Mouse (Mus musculus): ENCODE data around the gene Cbfa2t2. TPM values are rescaled to one million over a fixed set of nuclear protein-coding genes. Genes with fewer than 3 reads are reported as not detected.

Gene Cbfa2t2
- polyA plus RNA-seq, 1 experiment = 11.7 TPM

DNA sequence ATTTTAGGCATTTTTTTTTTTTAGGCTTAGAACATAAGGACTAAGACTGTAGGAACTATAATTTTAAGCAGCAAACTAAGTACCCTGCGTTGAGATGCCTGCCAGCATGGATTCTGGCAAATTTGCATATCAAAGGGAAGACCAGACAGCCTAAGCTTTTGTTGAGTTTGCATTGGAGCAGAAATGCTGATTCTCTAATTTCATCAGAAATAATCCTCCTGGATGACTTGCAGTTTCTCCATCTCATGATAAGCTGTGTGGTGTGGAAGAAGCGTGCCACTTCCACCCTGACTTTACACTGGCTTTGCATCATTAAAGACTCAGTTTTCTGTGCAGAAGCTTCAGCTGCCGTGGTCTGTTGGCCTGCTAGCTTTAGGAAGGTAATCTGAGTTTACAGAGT lies 96.6 kb downstream of the Cbfa2t2 start:
- H3K27ac ChIP-seq (ENCODE audit: insufficient read depth, low read depth, low read length) = no peak overlapping the region
- 83% methylated on average over 3 of the region's 3 CpGs for WGBS
- peaks cover 6% of the 10 kb centered on the region for H3K36me3 ChIP-seq (ENCODE audit: control insufficient read depth, insufficient read depth, low read length)

DNA sequence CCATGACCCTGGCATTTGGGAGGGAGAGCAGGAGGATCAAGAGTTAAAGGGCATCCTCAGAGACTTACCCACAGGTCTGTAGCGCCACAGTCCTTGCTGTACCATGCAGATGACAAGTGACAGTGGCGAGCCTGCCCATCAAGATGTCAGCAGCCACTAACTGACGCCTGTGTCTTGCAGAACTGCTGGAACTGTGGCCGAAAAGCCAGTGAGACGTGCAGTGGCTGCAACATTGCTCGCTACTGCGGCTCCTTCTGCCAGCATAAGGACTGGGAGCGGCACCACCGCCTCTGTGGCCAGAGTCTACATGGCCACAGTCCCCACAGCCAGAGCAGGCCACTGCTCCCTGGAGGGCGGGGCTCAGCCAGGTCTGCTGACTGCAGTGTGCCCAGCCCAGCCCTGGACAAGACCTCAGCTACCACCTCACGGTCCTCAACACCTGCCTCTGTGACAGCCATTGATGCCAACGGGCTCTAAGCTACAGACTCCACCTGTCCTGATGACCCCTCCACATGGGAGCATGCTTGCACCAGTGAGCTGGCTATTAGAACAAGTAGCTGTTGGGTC lies 98.5 kb downstream of the Cbfa2t2 start:
- 93% methylated on average over 12 of the region's 12 CpGs for WGBS
- no peak overlapping the region for H3K27ac ChIP-seq (ENCODE audit: insufficient read depth, low read depth, low read length)
- H3K36me3 ChIP-seq (ENCODE audit: control insufficient read depth, insufficient read depth, low read length) = peaks cover 6% of the 10 kb centered on the region
- no peak for DNase-seq
- TF ChIP-seq POLR2A (IDR thresholded peaks at IDR 0.05; ENCODE audit: low read depth, low read length) (no peak), CTCF (conservative IDR thresholded peaks at IDR 0.05; ENCODE audit: insufficient read depth, insufficient read length, low read depth, low read length) (no peak)
- H3K4me1 ChIP-seq (ENCODE audit: control insufficient read depth, insufficient read depth, low read length) = no peaks in the 10 kb centered on the region
- no peak overlapping the region for H3K4me3 ChIP-seq (ENCODE audit: insufficient read depth, low read depth, low read length)
- H3K27me3 ChIP-seq (replicated peaks; ENCODE audit: control insufficient read depth, insufficient read depth, low read length) = no peaks in the 10 kb centered on the region

More for the DNA sequence above, 96.6 kb downstream of the Cbfa2t2 start:
- no peak for TF ChIP-seq POLR2A (IDR thresholded peaks at IDR 0.05; ENCODE audit: low read depth, low read length)
- TF ChIP-seq CTCF (conservative IDR thresholded peaks at IDR 0.05; ENCODE audit: insufficient read depth, insufficient read length, low read depth, low read length) = no peak
- no peaks in the 10 kb centered on the region for H3K4me1 ChIP-seq (ENCODE audit: control insufficient read depth, insufficient read depth, low read length)
- H3K27me3 ChIP-seq (replicated peaks; ENCODE audit: control insufficient read depth, insufficient read depth, low read length) = no peaks in the 10 kb centered on the region
- no peak for DNase-seq
- no peak overlapping the region for H3K4me3 ChIP-seq (ENCODE audit: insufficient read depth, low read depth, low read length)

DNA sequence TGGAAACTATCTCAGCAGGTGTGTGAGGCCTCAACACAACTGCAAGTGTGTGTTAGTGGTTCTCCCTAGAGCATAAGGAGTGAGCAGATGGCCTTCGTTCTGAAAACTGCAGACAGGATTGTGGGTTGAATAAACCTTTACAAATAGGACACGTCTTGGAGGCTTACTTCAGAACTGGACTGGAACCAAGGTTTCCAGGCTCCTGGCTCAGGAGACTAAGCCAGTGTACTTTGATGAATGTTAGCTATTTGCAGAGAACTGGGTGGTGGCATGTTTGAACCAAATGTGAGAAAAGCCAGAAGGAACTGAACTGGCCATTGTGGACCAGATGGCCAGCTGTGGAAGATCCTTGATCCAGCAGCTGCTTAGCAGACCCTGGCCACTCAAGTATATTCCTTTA lies 102.0 kb downstream of the Cbfa2t2 start:
- WGBS = 64% methylated on average over 2 of the region's 2 CpGs
- no peaks in the 10 kb centered on the region for H3K4me1 ChIP-seq (ENCODE audit: control insufficient read depth, insufficient read depth, low read length)
- TF ChIP-seq CTCF (conservative IDR thresholded peaks at IDR 0.05; ENCODE audit: insufficient read depth, insufficient read length, low read depth, low read length) (no peak), POLR2A (IDR thresholded peaks at IDR 0.05; ENCODE audit: low read depth, low read length) (no peak)
- H3K27ac ChIP-seq (ENCODE audit: insufficient read depth, low read depth, low read length) = no peak overlapping the region
- H3K36me3 ChIP-seq (ENCODE audit: control insufficient read depth, insufficient read depth, low read length) = peaks cover 2% of the 10 kb centered on the region
- H3K27me3 ChIP-seq (replicated peaks; ENCODE audit: control insufficient read depth, insufficient read depth, low read length) = no peaks in the 10 kb centered on the region
- DNase-seq = no peak
- no peak overlapping the region for H3K4me3 ChIP-seq (ENCODE audit: insufficient read depth, low read depth, low read length)

DNA sequence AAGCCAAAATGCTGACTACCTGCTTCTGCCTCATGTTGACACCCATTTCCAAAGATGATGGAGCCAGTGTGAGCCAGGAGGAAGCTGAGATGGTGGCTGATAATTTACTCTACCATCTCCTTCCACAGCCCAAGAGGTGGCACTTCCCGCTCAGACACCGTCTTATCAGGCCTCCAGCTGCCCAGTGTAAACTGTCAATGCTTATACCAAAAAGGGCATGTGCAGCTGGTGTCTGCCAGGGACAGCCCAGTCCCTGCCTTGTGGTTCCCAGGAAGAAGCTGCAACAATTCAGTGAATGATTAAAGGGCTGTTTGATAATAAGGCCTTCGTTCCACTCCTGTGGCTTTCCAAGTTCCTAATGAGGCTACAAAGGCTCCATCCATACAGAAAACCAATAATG lies 102.4 kb downstream of the Cbfa2t2 start:
- H3K36me3 ChIP-seq (ENCODE audit: control insufficient read depth, insufficient read depth, low read length) = peaks cover 2% of the 10 kb centered on the region
- H3K4me1 ChIP-seq (ENCODE audit: control insufficient read depth, insufficient read depth, low read length) = no peaks in the 10 kb centered on the region
- no peak for TF ChIP-seq POLR2A (IDR thresholded peaks at IDR 0.05; ENCODE audit: low read depth, low read length)
- TF ChIP-seq CTCF (conservative IDR thresholded peaks at IDR 0.05; ENCODE audit: insufficient read depth, insufficient read length, low read depth, low read length) = no peak
- no peak for DNase-seq
- no peak overlapping the region for H3K4me3 ChIP-seq (ENCODE audit: insufficient read depth, low read depth, low read length)
- H3K27me3 ChIP-seq (replicated peaks; ENCODE audit: control insufficient read depth, insufficient read depth, low read length) = no peaks in the 10 kb centered on the region
- WGBS = 65% methylated on average over 3 of the region's 3 CpGs
- no peak overlapping the region for H3K27ac ChIP-seq (ENCODE audit: insufficient read depth, low read depth, low read length)

DNA sequence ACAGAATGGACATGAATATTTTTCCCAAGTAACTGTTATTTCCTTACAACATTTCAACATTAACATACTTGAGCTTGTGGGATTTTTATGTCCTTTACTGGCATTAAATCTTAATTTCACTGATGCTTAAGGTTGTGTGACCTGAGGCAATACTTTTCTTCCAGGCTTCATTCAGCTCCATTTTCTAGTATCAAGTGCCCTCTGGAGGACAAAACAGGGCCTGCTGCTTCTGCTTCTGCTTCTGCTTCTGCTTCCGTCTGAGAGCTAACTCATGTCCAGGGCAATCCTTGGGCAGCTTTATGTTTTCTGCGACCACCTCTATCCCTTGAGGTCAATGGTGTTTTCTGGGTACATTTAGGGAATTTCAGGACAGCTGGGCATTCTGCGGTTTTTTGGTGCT lies 103.4 kb downstream of the Cbfa2t2 start:
- TF ChIP-seq CTCF (conservative IDR thresholded peaks at IDR 0.05; ENCODE audit: insufficient read depth, insufficient read length, low read depth, low read length) = peak; percentile 57
- TF ChIP-seq POLR2A (IDR thresholded peaks at IDR 0.05; ENCODE audit: low read depth, low read length) = no peak
- Histone ChIP-seq H3K4me1 (ENCODE audit: control insufficient read depth, insufficient read depth, low read length) (no peaks in the 10 kb centered on the region), H3K27ac (ENCODE audit: insufficient read depth, low read depth, low read length) (no peak overlapping the region), H3K27me3 (replicated peaks; ENCODE audit: control insufficient read depth, insufficient read depth, low read length) (no peaks in the 10 kb centered on the region), H3K36me3 (ENCODE audit: control insufficient read depth, insufficient read depth, low read length) (no peaks in the 10 kb centered on the region; the same call in none of the 2 replicates), H3K4me3 (ENCODE audit: insufficient read depth, low read depth, low read length) (no peak overlapping the region)
- peak; percentile 40 for DNase-seq
- 70% methylated on average over 3 of the region's 3 CpGs for WGBS

DNA sequence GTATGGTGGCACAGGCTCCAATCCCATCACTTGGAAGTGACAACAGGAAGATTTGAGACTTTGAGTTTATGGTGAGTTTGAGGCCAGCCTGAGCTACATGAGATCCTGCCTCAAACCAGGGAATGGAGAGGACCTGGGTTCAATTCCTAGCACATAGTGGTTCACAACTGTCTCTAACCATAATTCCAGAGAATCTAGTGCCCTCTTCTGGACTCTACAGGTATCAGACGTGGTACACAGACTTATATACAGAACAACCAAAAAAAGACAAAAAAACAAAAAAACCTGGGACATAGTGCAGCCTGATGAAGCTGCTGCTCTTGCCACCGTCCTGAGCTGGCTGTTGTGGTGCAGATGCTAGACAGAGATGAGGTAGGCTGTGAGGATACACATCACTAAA lies 105.3 kb downstream of the Cbfa2t2 start:
- Histone ChIP-seq H3K36me3 (ENCODE audit: control insufficient read depth, insufficient read depth, low read length) (no peaks in the 10 kb centered on the region; the same call in 1 of the 2 replicates), H3K27ac (ENCODE audit: insufficient read depth, low read depth, low read length) (no peak overlapping the region), H3K4me1 (ENCODE audit: control insufficient read depth, insufficient read depth, low read length) (no peaks in the 10 kb centered on the region), H3K27me3 (replicated peaks; ENCODE audit: control insufficient read depth, insufficient read depth, low read length) (no peaks in the 10 kb centered on the region), H3K4me3 (ENCODE audit: insufficient read depth, low read depth, low read length) (no peak overlapping the region)
- TF ChIP-seq POLR2A (IDR thresholded peaks at IDR 0.05; ENCODE audit: low read depth, low read length) = no peak
- no peak for TF ChIP-seq CTCF (conservative IDR thresholded peaks at IDR 0.05; ENCODE audit: insufficient read depth, insufficient read length, low read depth, low read length)
- WGBS = 85% methylated on average over 2 of the region's 2 CpGs
- DNase-seq = no peak

DNA sequence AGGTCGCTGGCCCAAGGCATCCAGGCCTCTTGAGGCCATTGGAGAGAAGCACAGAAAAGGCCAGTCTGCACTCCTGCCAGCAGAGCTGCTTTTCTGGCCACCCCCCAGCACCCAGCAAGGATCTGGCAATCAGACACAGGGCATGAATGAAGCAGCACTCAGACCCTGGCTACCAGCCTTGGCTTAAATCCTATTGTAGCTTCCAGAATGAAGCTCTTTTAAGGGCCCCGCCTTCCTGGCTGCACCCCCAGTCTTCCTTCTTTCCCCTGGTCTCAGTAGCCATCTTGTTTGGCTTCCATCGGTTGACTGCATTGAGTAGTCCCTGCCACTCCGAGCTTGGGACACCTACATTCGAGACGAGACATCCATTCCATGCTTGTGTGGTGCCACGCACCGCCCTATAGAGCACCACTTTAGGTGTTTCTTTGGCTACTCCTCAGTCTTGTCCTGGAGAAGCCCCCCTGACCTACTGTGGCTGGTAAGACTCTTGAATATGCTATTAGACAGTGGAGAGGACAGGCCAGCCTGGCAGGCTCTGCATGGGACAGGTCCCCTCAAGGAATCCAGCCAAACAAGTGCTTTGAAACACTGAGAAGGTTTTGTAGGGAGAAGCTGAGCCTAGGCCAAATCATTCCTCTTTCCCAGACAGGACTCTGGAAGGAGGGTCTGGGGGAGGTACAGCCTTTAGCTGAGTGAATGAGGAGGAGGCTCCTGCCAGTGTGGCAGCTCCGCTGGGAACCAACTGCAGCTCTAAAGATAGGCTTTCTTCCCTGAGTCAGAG lies 107.5 kb downstream of the Cbfa2t2 start:
- H3K27me3 ChIP-seq (replicated peaks; ENCODE audit: control insufficient read depth, insufficient read depth, low read length) = no peaks in the 10 kb centered on the region
- TF ChIP-seq CTCF (conservative IDR thresholded peaks at IDR 0.05; ENCODE audit: insufficient read depth, insufficient read length, low read depth, low read length) (no peak), POLR2A (IDR thresholded peaks at IDR 0.05; ENCODE audit: low read depth, low read length) (no peak)
- WGBS = 85% methylated on average over 9 of the region's 9 CpGs
- no peaks in the 10 kb centered on the region for H3K4me1 ChIP-seq (ENCODE audit: control insufficient read depth, insufficient read depth, low read length)
- no peak overlapping the region for H3K4me3 ChIP-seq (ENCODE audit: insufficient read depth, low read depth, low read length)
- H3K27ac ChIP-seq (ENCODE audit: insufficient read depth, low read depth, low read length) = no peak overlapping the region
- no peaks in the 10 kb centered on the region for H3K36me3 ChIP-seq (ENCODE audit: control insufficient read depth, insufficient read depth, low read length)
- no peak for DNase-seq
